11 mouse cellular contexts compared by ENCODE assay signal in the genomic region with DNA sequence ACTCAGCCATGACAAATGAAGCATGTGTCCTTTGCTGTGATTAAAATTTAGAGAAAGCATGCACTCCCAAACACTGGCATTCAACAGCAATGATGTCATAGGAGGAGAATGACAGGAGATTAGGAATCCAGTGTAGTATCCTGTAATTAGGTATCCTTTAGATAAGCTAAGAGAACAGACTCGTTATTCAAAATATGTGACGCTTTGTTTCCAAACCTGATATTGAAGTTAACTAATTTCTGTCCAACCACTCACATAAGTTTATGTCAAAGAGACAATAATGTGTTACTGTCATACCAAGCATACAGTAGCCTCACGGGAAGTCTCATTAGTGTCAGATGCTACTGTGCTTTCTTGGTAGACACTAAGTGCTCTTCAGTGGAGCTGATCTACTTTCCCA.
"Had no signal": no experiment of that assay in that cellular context is flagged by ENCODE, and none has a peak within 500 bp of the region (broad histone marks: within the 10 kb centered on the region; RNA-seq: fewer than 3 reads in every experiment).

No protein-coding gene starts in this region.

- H3K36me3 ChIP-seq: liver, embryonic 13.5 days had no signal

- H3K27ac ChIP-seq: kidney, postnatal 0 days; left cerebral cortex, adult 2 months; liver, embryonic 13.5 days had no signal

- H3K4me2 ChIP-seq: liver, embryonic 13.5 days had no signal

- H3K4me1 ChIP-seq: liver, embryonic 13.5 days had no signal

- DNase-seq: kidney, postnatal 36 days; layer of hippocampus, postnatal 36 days; liver, embryonic 13.5 days; lung, adult 2 months; lung, postnatal 14 days; lung, postnatal 4 days; right cerebral cortex, postnatal 25 days; thymus, adult 18-20 months; thymus, postnatal 36 days had no signal

- H3K27me3 ChIP-seq: liver, embryonic 13.5 days had no signal

- H3K9ac ChIP-seq: liver, embryonic 13.5 days had no signal

- H3K9me3 ChIP-seq: liver, embryonic 13.5 days had no signal

- H3K4me3 ChIP-seq: left cerebral cortex, adult 2 months; liver, embryonic 13.5 days had no signal
